Mouse (Mus musculus): ENCODE results near the gene Pla2g4f. TPM values are rescaled to one million over a fixed set of nuclear protein-coding genes. Genes with fewer than 3 reads are reported as not detected.
A peak's percentile ranks its signal among the peaks of the same experiment; 100 is the strongest.

Gene Pla2g4f
- not detected in 2 replicates for polyA plus RNA-seq (2016; fragmentation: Nextera tagmentation; extraction: Ambion mirVana)

DNA sequence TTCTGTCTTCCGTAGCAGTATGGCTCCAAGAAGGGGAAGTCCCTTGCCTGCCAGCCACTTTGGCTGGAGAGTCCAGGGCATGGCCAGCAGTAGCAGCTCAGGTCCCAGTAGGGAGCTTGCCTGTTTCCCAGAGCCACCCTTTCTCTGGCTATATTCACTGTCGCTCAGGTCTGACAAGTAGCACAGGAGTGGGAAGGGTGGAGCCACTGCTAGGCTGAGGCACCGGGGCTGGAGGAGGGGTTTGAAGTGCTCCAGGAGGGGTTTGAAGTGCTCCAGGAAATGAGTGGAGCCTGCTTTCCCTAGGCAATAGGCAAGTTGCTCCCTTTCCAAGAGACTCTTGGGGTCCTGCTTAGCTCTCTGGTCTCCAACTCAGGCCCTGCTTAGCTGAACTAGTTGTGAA, at the start of gene Pla2g4f:
Gene Pla2g4f, minus strand, starts transcription at position 190 of the 400 bp plus-strand sequence.
- ATAC-seq (ENCODE audit: low FRiP score, low read depth), result no peak
- no peaks in the 10 kb centered on the region for H3K27me3 ChIP-seq (replicated peaks)
- no peak within 1 kb of the TSS for H3K9ac ChIP-seq
- H3K4me1 ChIP-seq, result no peaks in the 10 kb centered on the region
- WGBS, result 60% methylated on average over 3 of the region's 3 CpGs
- H3K27ac ChIP-seq, result no peak within 1 kb of the TSS
- no peak within 1 kb of the TSS for H3K4me3 ChIP-seq
- H3K9me3 ChIP-seq, result no peaks in the 10 kb centered on the region
- no peak within 1 kb of the TSS for H3K4me2 ChIP-seq (replicated peaks)
- peaks cover 31% of the 10 kb centered on the region for H3K36me3 ChIP-seq

DNA sequence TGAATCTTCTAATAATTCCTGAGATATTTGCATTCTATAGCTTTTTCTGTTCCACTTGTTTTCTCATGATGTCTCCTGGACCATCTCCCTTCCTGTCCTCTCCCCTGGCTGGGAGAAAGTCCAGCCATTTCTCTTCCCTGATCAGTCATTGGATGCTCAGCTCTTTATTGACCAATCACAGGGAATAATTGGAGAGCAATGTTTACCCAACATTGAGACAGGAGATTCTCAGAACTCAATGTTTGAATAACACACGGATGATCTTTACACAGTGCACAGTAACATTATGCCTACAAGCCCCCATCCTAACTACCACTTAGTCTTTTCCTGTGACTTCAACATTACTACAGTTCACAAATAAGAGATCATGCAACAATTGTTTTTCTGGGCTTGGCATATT, 46.5 kb upstream of the Pla2g4f start:
- Histone ChIP-seq H3K4me2 (replicated peaks) (no peak overlapping the region), H3K4me3 (no peak overlapping the region), H3K9me3 (no peaks in the 10 kb centered on the region), H3K9ac (no peak overlapping the region), H3K27ac (no peak overlapping the region), H3K36me3 (peaks cover 60% of the 10 kb centered on the region), H3K4me1 (no peaks in the 10 kb centered on the region), H3K27me3 (replicated peaks) (no peaks in the 10 kb centered on the region)
- ATAC-seq (ENCODE audit: low FRiP score, low read depth), result no peak
- 92% methylated on average over 1 of the region's 1 CpGs for WGBS

DNA sequence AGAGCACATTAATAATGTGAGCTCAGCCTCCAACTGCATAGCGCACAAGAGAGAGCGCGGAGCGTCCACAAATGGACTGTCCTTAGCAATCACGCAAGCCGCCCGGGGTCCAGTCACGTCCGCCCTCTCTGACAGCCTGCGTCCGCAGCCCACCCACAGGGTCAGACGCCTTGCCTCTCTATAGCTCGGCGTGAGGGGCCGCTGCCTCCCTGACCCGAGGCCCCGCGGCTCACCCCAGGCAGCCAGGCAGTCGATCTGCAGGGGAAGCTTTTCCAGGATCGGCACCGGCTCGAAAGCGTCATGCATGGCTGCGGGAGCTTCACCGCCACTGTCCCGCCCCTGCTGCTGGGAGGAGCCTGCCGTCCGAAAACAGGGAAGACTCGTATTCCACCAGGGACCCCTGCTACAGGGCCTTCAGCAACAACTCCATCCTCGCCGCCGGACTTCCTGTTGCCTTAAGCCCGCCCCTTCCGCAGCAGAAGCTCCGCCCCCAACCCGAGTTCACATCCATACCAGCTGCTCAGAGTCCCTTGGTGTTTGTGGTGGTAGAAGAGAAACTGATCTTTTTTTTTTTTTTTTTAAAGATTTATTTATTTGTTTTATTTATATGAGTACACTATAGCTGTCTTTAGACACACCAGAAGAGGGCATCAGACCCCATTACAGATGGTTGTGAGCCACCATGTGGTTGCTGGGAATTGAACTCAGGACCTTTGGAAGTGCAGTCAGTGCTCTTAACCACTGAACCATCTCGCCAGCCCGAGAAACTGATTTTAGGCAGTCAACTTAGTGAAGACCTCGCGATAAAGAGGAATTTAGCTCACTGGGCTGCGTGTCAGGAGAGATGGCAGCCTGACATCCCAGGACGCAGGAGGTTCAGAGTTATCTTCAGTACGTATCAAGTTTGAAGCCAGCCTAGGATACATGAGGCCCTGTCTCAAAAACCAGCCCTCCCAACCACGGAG, 39.0 kb upstream of the Pla2g4f start, which contains the start of gene Vps39:
Gene Vps39, minus strand, starts transcription at position 456 of the 965 bp plus-strand sequence.
- peak within 1 kb of the TSS; percentile 88 for H3K9ac ChIP-seq
- peaks cover 42% of the 10 kb centered on the region for H3K36me3 ChIP-seq
- ATAC-seq (ENCODE audit: low FRiP score, low read depth), result peak; percentile 97
- 12% methylated on average over 44 of the region's 44 CpGs for WGBS
- peak within 1 kb of the TSS; percentile 77 for H3K4me2 ChIP-seq (replicated peaks)
- H3K9me3 ChIP-seq, result no peaks in the 10 kb centered on the region
- peak within 1 kb of the TSS; percentile 87 for H3K4me3 ChIP-seq
- H3K4me1 ChIP-seq, result peaks cover 6% of the 10 kb centered on the region; the same call in 1 of the 2 replicates
- H3K27me3 ChIP-seq (replicated peaks), result no peaks in the 10 kb centered on the region
- peak within 1 kb of the TSS; percentile 66 for H3K27ac ChIP-seq

DNA sequence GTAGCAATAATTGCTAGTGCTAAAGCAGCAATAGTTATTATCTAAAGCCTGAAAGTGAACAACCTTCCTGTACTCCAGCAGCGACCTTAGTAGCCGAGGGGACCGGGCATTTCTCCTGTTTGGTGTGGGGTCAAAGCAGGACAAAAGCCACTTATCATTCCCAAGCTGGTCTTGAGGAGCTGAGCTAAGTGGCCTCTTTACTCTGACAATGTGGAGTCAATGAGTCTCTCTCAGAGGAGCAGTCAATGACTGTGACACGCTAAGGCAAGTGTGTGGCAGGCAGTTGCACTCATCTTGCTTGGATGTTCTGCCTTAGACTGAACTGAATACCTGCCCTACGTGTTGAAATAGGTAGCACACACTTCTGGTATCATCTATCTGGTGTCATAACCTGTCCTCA, 37.4 kb upstream of the Pla2g4f start:
- ATAC-seq (ENCODE audit: low FRiP score, low read depth), result no peak
- WGBS, result 91% methylated on average over 5 of the region's 5 CpGs
- Histone ChIP-seq H3K27ac (no peak overlapping the region), H3K4me2 (replicated peaks) (no peak overlapping the region), H3K9ac (no peak overlapping the region), H3K4me1 (peaks cover 6% of the 10 kb centered on the region; the same call in 1 of the 2 replicates), H3K9me3 (no peaks in the 10 kb centered on the region), H3K4me3 (no peak overlapping the region), H3K27me3 (replicated peaks) (no peaks in the 10 kb centered on the region), H3K36me3 (peaks cover 43% of the 10 kb centered on the region)

DNA sequence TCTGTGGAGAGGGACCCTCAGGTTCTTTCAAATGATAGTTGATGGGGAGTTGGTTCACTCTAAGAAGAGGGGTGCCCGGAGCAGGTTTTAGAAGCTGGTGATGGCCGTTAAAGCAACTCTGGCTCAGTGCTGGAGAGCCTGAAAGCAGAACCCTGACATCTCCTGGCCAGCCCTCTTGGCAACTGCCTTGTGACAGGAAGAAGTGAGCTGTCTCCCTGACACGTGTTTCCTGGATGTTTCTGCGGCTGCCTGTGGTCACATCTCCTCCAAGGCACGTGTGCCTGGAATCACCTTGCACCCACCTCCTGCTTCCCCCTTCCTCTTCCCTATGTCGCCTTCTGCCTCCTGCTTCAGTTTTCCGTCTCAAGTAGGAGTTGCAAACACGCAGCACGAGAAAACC, 34.2 kb upstream of the Pla2g4f start:
- Histone ChIP-seq H3K27ac (no peak overlapping the region), H3K9ac (no peak overlapping the region), H3K36me3 (peaks cover 44% of the 10 kb centered on the region), H3K4me2 (replicated peaks) (no peak overlapping the region), H3K4me3 (no peak overlapping the region), H3K27me3 (replicated peaks) (no peaks in the 10 kb centered on the region), H3K9me3 (no peaks in the 10 kb centered on the region), H3K4me1 (peaks cover 6% of the 10 kb centered on the region; the same call in 1 of the 2 replicates)
- ATAC-seq (ENCODE audit: low FRiP score, low read depth), result no peak
- 83% methylated on average over 9 of the region's 9 CpGs for WGBS

DNA sequence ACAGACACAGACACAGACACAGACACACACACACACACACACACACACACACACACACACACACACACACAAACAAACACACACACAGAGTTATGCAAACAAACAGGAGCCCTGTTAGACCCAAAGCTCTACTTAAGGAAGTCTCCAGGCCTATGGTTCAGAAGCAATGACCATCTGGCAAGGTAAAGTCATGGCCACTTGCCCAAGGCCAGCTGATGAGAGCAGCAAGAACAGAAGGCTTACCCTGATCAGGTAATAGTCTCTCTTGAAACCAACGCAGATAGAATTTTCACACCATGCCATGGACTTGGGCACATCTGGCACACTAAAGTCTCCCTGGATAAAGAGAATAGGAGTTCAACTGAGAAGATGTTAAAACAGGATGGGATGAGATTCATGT, 27.8 kb upstream of the Pla2g4f start:
- Histone ChIP-seq H3K36me3 (peaks cover 77% of the 10 kb centered on the region), H3K4me3 (no peak overlapping the region), H3K27ac (no peak overlapping the region), H3K27me3 (replicated peaks) (no peaks in the 10 kb centered on the region), H3K4me2 (replicated peaks) (no peak overlapping the region), H3K4me1 (no peaks in the 10 kb centered on the region), H3K9ac (no peak overlapping the region), H3K9me3 (no peaks in the 10 kb centered on the region)
- ATAC-seq (ENCODE audit: low FRiP score, low read depth), result no peak
- 93% methylated on average over 1 of the region's 1 CpGs for WGBS

DNA sequence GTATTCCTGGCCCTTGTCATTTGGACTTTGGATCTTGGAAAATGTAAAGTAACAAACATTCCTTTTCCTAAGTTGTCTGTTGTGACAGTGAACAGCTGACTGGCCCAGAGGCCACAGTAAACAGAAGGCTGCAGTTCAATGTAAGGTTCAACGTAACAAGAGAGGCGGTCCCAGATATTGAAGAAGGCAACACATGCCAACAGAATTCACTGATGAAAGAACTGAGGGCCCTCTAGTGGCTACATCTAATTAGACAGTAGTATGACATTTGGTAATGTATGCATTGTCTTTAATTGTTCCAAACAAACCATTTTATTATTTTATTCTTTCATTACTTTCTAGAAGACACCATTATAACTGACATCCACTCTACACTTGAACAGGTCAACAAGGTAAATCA, 23.9 kb upstream of the Pla2g4f start:
- no peaks in the 10 kb centered on the region for H3K4me1 ChIP-seq
- H3K9me3 ChIP-seq, result no peaks in the 10 kb centered on the region
- no peaks in the 10 kb centered on the region for H3K27me3 ChIP-seq (replicated peaks)
- ATAC-seq (ENCODE audit: low FRiP score, low read depth), result no peak
- peaks cover 69% of the 10 kb centered on the region for H3K36me3 ChIP-seq
- H3K9ac ChIP-seq, result no peak overlapping the region
- H3K4me2 ChIP-seq (replicated peaks), result no peak overlapping the region
- no peak overlapping the region for H3K27ac ChIP-seq
- H3K4me3 ChIP-seq, result no peak overlapping the region
- 82% methylated on average over 2 of the region's 2 CpGs for WGBS

DNA sequence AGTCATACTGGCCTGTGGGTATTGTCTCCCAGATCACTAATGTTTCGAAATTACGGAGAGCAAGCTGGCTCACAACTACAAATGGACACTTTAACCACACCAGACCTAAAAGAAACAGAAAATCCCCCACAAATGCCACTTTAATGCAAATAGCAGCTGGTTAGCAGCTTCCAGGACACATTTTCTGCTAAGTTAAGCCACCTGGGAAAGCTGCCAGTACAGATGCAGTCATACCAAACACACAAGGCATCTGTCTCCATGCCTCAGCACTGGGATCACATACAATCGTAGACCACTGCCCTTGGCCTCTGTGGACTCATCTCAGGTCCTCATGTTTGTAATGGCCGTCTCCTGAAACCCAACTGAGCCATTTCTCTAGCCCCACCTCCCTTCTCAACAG, 17.6 kb upstream of the Pla2g4f start:
- Histone ChIP-seq H3K36me3 (peaks cover 69% of the 10 kb centered on the region), H3K9me3 (no peaks in the 10 kb centered on the region), H3K9ac (no peak overlapping the region), H3K27me3 (replicated peaks) (no peaks in the 10 kb centered on the region), H3K4me2 (replicated peaks) (no peak overlapping the region), H3K4me1 (no peaks in the 10 kb centered on the region), H3K4me3 (no peak overlapping the region), H3K27ac (no peak overlapping the region)
- WGBS, result 87% methylated on average over 4 of the region's 4 CpGs
- ATAC-seq (ENCODE audit: low FRiP score, low read depth), result no peak

DNA sequence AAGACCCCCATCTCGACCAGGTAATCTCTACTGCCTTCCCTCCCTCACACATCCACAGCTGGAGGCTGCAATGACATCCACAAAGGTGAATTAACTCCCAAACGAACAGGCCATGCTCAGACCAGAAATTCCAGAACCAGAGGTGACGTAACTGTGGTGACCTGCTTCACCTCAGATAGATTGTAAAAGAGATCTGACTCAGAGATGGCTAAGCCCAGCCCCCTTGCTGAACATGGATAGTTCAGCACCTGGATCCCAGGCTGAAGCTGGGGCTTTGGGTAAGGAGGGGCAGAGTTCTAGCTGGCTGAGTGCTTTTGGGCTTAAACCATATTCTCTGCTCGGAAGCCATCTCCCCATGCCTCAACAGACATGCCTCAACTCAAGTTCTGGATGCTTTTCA, 1.1 kb upstream of the Pla2g4f start:
- no peak overlapping the region for H3K27ac ChIP-seq
- no peak for ATAC-seq (ENCODE audit: low FRiP score, low read depth)
- no peaks in the 10 kb centered on the region for H3K9me3 ChIP-seq
- no peak overlapping the region for H3K9ac ChIP-seq
- 76% methylated on average over 4 of the region's 4 CpGs for WGBS
- H3K4me1 ChIP-seq, result no peaks in the 10 kb centered on the region
- H3K36me3 ChIP-seq, result peaks cover 39% of the 10 kb centered on the region
- H3K27me3 ChIP-seq (replicated peaks), result no peaks in the 10 kb centered on the region
- H3K4me2 ChIP-seq (replicated peaks), result no peak overlapping the region
- H3K4me3 ChIP-seq, result no peak overlapping the region

DNA sequence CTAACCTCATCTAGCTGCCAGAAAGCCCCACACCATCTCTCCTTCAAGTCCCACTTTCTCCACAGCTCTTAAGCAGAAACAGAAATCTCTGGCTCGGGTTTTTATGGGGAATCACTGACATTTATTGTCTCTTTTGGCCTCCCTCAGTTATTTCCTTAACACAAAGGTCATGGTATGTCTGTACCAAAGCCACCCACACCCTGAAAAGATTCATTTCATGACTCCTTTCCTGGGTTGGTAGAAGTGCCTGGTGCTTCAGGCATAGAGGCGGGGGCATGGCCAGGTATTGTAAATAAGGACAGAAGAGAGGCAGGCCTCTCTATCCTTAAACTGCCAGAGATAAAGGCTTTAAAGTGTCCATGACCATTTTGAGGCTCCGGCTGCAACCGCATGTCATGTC, 522 bp upstream of the Pla2g4f start:
- no peaks in the 10 kb centered on the region for H3K27me3 ChIP-seq (replicated peaks)
- H3K9ac ChIP-seq, result no peak overlapping the region
- H3K36me3 ChIP-seq, result peaks cover 36% of the 10 kb centered on the region
- no peaks in the 10 kb centered on the region for H3K4me1 ChIP-seq
- 82% methylated on average over 4 of the region's 4 CpGs for WGBS
- H3K4me3 ChIP-seq, result no peak overlapping the region
- no peaks in the 10 kb centered on the region for H3K9me3 ChIP-seq
- ATAC-seq (ENCODE audit: low FRiP score, low read depth), result no peak
- no peak overlapping the region for H3K27ac ChIP-seq
- no peak overlapping the region for H3K4me2 ChIP-seq (replicated peaks)

DNA sequence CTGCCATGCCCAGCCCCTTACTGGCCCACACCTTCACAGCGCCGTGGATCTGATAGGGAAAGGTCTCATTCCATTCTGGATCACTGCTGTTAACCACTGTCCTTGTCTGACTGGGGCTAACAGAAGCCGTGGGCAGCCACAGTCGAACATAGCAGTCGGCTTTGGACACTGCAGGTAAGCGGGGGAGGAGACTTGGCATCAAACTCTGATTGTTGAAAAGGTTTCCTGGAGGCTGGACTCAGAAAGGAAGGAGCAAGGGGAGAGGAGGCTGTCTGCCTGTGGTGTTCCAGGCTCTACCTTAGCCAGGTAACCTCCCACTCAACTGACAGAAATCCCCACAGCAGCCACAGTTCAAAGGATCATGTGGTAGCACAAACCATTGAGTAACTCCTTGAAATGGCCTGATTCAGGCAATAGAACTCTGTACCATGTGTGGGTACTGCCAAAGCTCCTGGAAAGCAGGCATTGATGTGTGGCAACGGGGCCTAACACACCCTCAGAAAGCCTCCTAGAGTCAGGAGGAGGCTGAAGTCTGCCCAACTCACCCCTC, 1.6 kb downstream of the Pla2g4f start:
- H3K4me1 ChIP-seq, result no peaks in the 10 kb centered on the region
- H3K9ac ChIP-seq, result no peak overlapping the region
- no peak overlapping the region for H3K4me3 ChIP-seq
- H3K36me3 ChIP-seq, result peaks cover 14% of the 10 kb centered on the region
- no peak for ATAC-seq (ENCODE audit: low FRiP score, low read depth)
- no peak overlapping the region for H3K27ac ChIP-seq
- 84% methylated on average over 7 of the region's 7 CpGs for WGBS
- no peak overlapping the region for H3K4me2 ChIP-seq (replicated peaks)
- H3K9me3 ChIP-seq, result no peaks in the 10 kb centered on the region
- H3K27me3 ChIP-seq (replicated peaks), result no peaks in the 10 kb centered on the region

DNA sequence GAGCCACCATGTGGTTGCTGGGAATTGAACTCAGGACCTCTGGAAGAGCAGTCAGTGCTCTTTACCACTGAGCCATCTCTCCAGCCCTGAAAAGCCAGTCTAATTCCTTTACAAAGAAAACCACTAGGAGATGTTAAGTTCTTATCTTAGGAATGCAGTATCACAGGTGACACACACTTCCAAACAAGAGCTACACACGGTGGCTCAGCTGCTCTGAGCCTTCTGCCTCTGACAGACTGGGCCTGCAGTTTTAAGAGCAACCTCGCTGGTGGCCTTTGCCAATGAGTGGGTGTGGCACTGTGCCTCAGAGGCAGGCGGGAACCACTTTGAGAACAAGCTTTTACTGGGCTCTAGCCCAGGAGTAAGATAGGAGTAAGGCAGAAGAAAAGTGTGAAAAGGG, 9.9 kb downstream of the Pla2g4f start:
- H3K4me3 ChIP-seq, result no peak overlapping the region
- WGBS, result 29% methylated on average over 3 of the region's 3 CpGs
- H3K9me3 ChIP-seq, result no peaks in the 10 kb centered on the region
- H3K27ac ChIP-seq, result no peak overlapping the region
- H3K4me2 ChIP-seq (replicated peaks), result no peak overlapping the region
- no peak overlapping the region for H3K9ac ChIP-seq
- H3K36me3 ChIP-seq, result no peaks in the 10 kb centered on the region
- ATAC-seq (ENCODE audit: low FRiP score, low read depth), result no peak
- H3K4me1 ChIP-seq, result no peaks in the 10 kb centered on the region
- no peaks in the 10 kb centered on the region for H3K27me3 ChIP-seq (replicated peaks)
